ENCODE assay signal across 7 mouse cellular contexts in the genomic region with DNA sequence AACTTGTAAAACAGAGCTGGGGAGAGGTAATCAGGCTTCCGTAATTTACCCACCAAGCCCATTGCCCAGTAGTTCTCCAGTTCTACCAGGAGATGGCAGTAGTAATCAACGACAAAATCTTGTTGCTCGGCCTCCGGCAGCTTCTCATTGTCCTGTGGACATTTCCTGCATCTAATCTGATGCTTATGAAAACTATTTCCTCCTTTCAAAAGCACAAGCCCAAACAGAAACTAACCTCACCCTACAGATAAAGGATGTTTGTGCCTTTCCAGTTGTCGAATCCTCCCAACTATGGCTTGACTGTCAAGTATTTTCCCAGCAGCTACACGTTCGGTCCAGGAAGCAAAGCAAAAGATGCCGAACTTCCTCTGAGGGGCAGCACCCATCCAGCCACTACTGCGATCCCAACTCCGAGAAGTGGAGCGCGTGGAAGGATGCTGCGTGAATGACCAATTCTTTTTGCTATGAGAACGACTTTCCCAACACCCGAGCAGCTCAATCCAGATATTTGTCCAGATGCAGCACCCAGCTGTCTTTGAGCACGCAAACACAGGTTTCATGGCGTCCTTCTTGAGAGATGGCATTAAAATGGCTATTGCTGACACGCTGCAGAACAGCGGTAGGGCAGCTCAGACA.
DNase-seq lines count a peak whose midpoint lies in the region.

No protein-coding gene starts in this region.

- H3K9me3 ChIP-seq in midbrain, embryonic 10.5 days (replicated peaks): no peaks in the 10 kb centered on the region

- peaks cover 60% of the 10 kb centered on the region for H3K27me3 ChIP-seq in midbrain, embryonic 10.5 days (ENCODE audit: low read depth, poor library complexity, severe bottlenecking)

- DNase-seq in adipocyte (ENCODE audit: low spot score): peak; percentile 87
- peak; percentile 88 for DNase-seq in embryo, embryonic 10 days (ENCODE audit: low spot score)
- DNase-seq in heart, adult 18-20 months: peak; percentile 82 to 83
- peak; percentile 54 for DNase-seq in kidney, adult 11 months
- peak; percentile 48 for DNase-seq in left cerebral cortex, postnatal 4 days
- peak; percentile 71 for DNase-seq in midbrain, embryonic 10.5 days (ENCODE audit: low spot score)
- DNase-seq in skeletal muscle tissue, adult 2 months (ENCODE audit: low read depth, low spot score): peak; percentile 72

- intact Hi-C loops in left cerebral cortex, postnatal 4 days (cut with DNase I): no loop called here

- peak overlapping the region; percentile 33; the same call in 1 of the 2 replicates for H3K27ac ChIP-seq in midbrain, embryonic 10.5 days (replicated peaks)

- H3K4me3 ChIP-seq in midbrain, embryonic 10.5 days: peak overlapping the region; percentile 55

- no peaks in the 10 kb centered on the region for H3K36me3 ChIP-seq in midbrain, embryonic 10.5 days

- peaks cover 14% of the 10 kb centered on the region for H3K4me1 ChIP-seq in midbrain, embryonic 10.5 days

- WGBS in midbrain, embryonic 10.5 days: under 1% methylated on average over 19 of the region's 19 CpGs

Comparison
In these comparisons a context has a peak if more than half of its experiments do, and no peak if none do; other contexts are left out.
1. Peak in every context shown above with its lines: DNase-seq, H3K4me3 ChIP-seq and H3K27ac ChIP-seq.